Comparison of ENCODE assay signal across 8 mouse cellular contexts in the genomic region with DNA sequence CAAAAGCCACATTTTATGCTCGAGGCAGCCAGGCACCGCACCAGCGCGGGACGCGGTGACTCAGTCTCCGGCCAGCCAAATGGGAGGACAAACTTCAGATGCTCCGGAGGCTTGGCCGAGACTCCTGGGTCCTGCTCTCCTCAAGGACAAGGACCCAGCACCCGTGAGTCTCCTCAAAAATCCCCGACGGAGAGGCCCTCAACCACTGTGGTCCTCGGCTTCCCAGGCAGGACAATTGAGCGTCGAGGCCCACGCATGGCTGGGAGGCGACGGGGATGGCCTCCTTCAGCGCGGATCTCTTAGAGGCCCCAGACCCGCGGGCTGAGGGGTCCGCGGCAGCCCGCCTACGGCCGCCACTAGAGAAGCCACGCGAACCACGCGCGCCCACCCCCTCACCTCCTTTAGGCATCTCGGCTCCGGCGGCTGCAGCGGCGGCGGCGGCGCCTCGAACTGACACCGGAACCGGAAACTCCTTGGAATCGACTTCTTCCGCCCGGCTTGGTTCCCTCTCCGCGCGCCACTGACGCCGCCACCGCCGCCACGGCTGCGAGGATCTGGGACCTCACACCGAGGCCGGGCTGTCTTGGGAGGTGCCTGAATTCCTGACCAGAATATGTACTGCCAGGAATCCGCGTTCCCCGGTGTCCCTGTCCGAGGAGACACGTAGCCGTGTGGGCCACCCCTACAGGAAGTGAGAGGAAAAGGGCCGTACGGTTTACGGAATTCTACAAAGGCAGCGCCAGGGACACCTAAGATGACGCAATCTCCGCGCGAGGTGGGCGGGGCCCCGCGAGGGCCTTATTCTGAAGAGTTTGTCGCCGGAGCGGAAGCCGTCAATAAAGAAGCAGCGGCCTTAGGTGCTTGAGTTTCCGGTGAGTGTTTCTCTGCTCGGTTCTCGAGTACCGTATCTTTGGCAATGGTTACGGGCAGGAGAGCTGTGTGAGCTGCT. TPM values are rescaled to one million over a fixed set of nuclear protein-coding genes. Genes with fewer than 3 reads are reported as not detected.
DNase-seq lines count a peak whose midpoint lies in the region; ATAC-seq lines count a peak whose summit lies in the region.

A gene (minus strand): TSS at position 668 of the 949 bp plus-strand sequence.
A gene (plus strand): TSS at position 792 of the 949 bp plus-strand sequence.

- peak; percentile 95 for DNase-seq in adipocyte (ENCODE audit: low spot score)
- peak; percentile 96 for DNase-seq in embryo, embryonic 10 days (ENCODE audit: low spot score)
- DNase-seq in gastrocnemius, postnatal 14 days = peak; percentile 94
- peak; percentile 92 to 96 for DNase-seq in left cerebral cortex, postnatal 10 days (ENCODE audit: extremely low spot score in 1 of 2, low spot score in 2 of 2)
- DNase-seq in right cerebral cortex, postnatal 25 days = peak; percentile 96
- peak; percentile 92 to 96 for DNase-seq in urinary bladder, postnatal 4 days (ENCODE audit: low spot score in 2 of 2)

- peak; percentile 88 for ATAC-seq in inflammation-experienced regulatory T-cells, adult 6 months
- ATAC-seq in megakaryocyte-erythroid progenitor cell, adult 5-6 weeks (replicated peaks; ENCODE audit: low FRiP score, low TSS enrichment, poor library complexity, severe bottlenecking) = peak; percentile 85

- intact Hi-C loops in gastrocnemius, postnatal 14 days (cut with DNase I; ENCODE audit: low total_unique reads) = no loop called here
- intact Hi-C loops in left cerebral cortex, postnatal 10 days (cut with DNase I) = loop anchor here (1.0 kb wide), 1 partner anchor 27 kb away; a partner anchor contains a TSS

RNA-seq across cellular contexts. Expression of the first gene that starts in this region (rescaled TPM):
- 10 to 100 TPM; 55.4 to 58.5 TPM for total RNA-seq in gastrocnemius, postnatal 14 days (2021)
- 10 to 100 TPM; 34.4 to 55.2 (median 47.9) TPM for polyA plus RNA-seq in inflammation-experienced regulatory T-cells, adult 6 months (2017; shearing (Covaris generic))
- total RNA-seq in left cerebral cortex, postnatal 10 days (2021) = 100 to 1,000 TPM; 106 to 111 TPM
- 90.0 and 173 TPM in 2 replicates for total RNA-seq in megakaryocyte-erythroid progenitor cell, adult 5-6 weeks (2014; fragmentation: Nextera tagmentation)
- total RNA-seq in megakaryocyte-erythroid progenitor cell, adult 5-6 weeks (2017) = 333 and 358 TPM in 2 replicates

RNA-seq across cellular contexts. Expression of the second gene that starts in this region (rescaled TPM):
- 10 to 100 TPM; 59.0 to 59.8 TPM for total RNA-seq in gastrocnemius, postnatal 14 days (2021)
- 100 to 1,000 TPM; 114 to 119 (median 115) TPM for polyA plus RNA-seq in inflammation-experienced regulatory T-cells, adult 6 months (2017; shearing (Covaris generic))
- total RNA-seq in left cerebral cortex, postnatal 10 days (2021) = 10 to 100 TPM; 85.7 to 86.1 TPM
- 141 and 226 TPM in 2 replicates for total RNA-seq in megakaryocyte-erythroid progenitor cell, adult 5-6 weeks (2014; fragmentation: Nextera tagmentation)
- 255 and 296 TPM in 2 replicates for total RNA-seq in megakaryocyte-erythroid progenitor cell, adult 5-6 weeks (2017)

Comparison
In these comparisons a context has a peak if more than half of its experiments do, and no peak if none do; other contexts are left out.
1. Peak in every context shown above with its lines: DNase-seq and ATAC-seq.